8 mouse cellular contexts compared by ENCODE assay signal in the genomic region with DNA sequence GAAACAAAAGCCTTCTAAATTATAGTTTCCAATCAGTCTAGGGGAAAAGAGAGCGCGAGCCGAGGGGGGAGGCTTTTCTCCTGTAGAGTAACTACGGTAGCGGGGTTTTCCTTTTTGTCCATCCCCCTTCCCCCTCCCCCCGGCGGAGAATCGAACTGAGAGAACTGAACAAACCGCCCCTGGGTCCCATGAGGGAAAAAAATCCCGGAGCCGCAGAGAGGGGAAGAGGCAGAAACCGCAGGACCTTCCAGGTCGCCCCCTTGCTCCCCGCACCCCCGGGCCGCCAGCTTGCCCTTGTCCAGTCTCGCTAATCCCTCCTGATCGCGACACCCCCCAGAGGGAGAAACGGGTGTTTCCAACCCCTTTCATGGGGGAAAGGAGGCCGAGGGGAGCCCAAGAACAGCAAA. TPM values are rescaled to one million over a fixed set of nuclear protein-coding genes. Genes with fewer than 3 reads are reported as not detected.
A peak's percentile ranks its signal among the peaks of the same experiment; 100 is the strongest.
DNase-seq lines count a peak whose midpoint lies in the region; ATAC-seq and TF ChIP-seq lines count a peak whose summit lies in the region.

No protein-coding gene starts in this region.

- no peaks in the 10 kb centered on the region for H3K36me3 ChIP-seq in limb, embryonic 14.5 days (ENCODE audit: control insufficient read depth, insufficient read depth, low read length)
- no peaks in the 10 kb centered on the region for H3K36me3 ChIP-seq in midbrain, embryonic 16.5 days (ENCODE audit: control insufficient read depth, insufficient read depth, low read length)
- H3K36me3 ChIP-seq in stomach, postnatal 0 days (ENCODE audit: control insufficient read depth, insufficient read depth, low read length) = no peaks in the 10 kb centered on the region

- under 1% methylated on average over 15 of the region's 21 CpGs for WGBS in limb, embryonic 14.5 days
- under 1% methylated on average over 17 of the region's 21 CpGs for WGBS in midbrain, embryonic 16.5 days
- WGBS in stomach, postnatal 0 days = 0% methylated on average over 20 of the region's 21 CpGs

- H3K9me3 ChIP-seq in limb, embryonic 14.5 days (ENCODE audit: control insufficient read depth, low read length) = no peaks in the 10 kb centered on the region
- no peaks in the 10 kb centered on the region for H3K9me3 ChIP-seq in midbrain, embryonic 16.5 days (replicated peaks; ENCODE audit: control insufficient read depth, low read length, poor library complexity, severe bottlenecking)
- no peaks in the 10 kb centered on the region for H3K9me3 ChIP-seq in stomach, postnatal 0 days (ENCODE audit: control insufficient read depth, low read length)

- peak overlapping the region; percentile 73 for H3K9ac ChIP-seq in limb, embryonic 14.5 days (ENCODE audit: low read depth, low read length, severe bottlenecking)
- H3K9ac ChIP-seq in midbrain, embryonic 16.5 days (ENCODE audit: low read depth, low read length) = peak overlapping the region; percentile 93
- peak overlapping the region; percentile 87 for H3K9ac ChIP-seq in stomach, postnatal 0 days (ENCODE audit: low read length)

- no peak for ATAC-seq in limb, embryonic 14.5 days (ENCODE audit: low FRiP score, low read depth)
- ATAC-seq in midbrain, embryonic 16.5 days = peak; percentile 1; the same call in 1 of the 2 replicates
- ATAC-seq in stomach, postnatal 0 days (ENCODE audit: low FRiP score, low TSS enrichment) = no peak

- no peak for TF ChIP-seq EP300 in stomach, postnatal 0 days (optimal IDR thresholded peaks at IDR 0.05)

- H3K27me3 ChIP-seq in limb, embryonic 14.5 days (ENCODE audit: control insufficient read depth, insufficient read depth, low read length) = no peaks in the 10 kb centered on the region
- no peaks in the 10 kb centered on the region for H3K27me3 ChIP-seq in midbrain, embryonic 16.5 days (ENCODE audit: control insufficient read depth, insufficient read depth, low read depth, low read length)
- H3K27me3 ChIP-seq in stomach, postnatal 0 days (ENCODE audit: control insufficient read depth, insufficient read depth, low read length) = no peaks in the 10 kb centered on the region

- peak overlapping the region; percentile 90 for H3K4me2 ChIP-seq in limb, embryonic 14.5 days (replicated peaks; ENCODE audit: low read depth, low read length, severe bottlenecking)
- peak overlapping the region; percentile 64 for H3K4me2 ChIP-seq in midbrain, embryonic 16.5 days (ENCODE audit: low read length)
- peak overlapping the region; percentile 90 for H3K4me2 ChIP-seq in stomach, postnatal 0 days (replicated peaks; ENCODE audit: low read depth)

- H3K4me3 ChIP-seq in limb, embryonic 14.5 days (replicated peaks; ENCODE audit: low read length) = peak overlapping the region; percentile 84
- H3K4me3 ChIP-seq in midbrain, embryonic 16.5 days (ENCODE audit: low read depth, low read length) = peak overlapping the region; percentile 94
- peak overlapping the region; percentile 88 for H3K4me3 ChIP-seq in stomach, postnatal 0 days (ENCODE audit: low read depth, low read length)

- peak; percentile 22 to 58 for DNase-seq in urinary bladder, adult 18-20 months (ENCODE audit: low spot score in 2 of 2)
- DNase-seq in urinary bladder, postnatal 10 days (ENCODE audit: low spot score) = no peak
- DNase-seq in embryo, embryonic 11.5 days (ENCODE audit: low read depth, low spot score) = peak; percentile 32
- DNase-seq in heart, adult 11 months = peak; percentile 96
- peak; percentile 67 for DNase-seq in kidney, adult 18-20 months
- peak; percentile 28 for DNase-seq in limb, embryonic 14.5 days (ENCODE audit: low spot score)
- DNase-seq in stomach, postnatal 0 days (ENCODE audit: low spot score) = peak; percentile 48

- H3K4me1 ChIP-seq in limb, embryonic 14.5 days (ENCODE audit: control insufficient read depth, insufficient read depth, low read length) = peaks cover 21% of the 10 kb centered on the region
- peaks cover 18% of the 10 kb centered on the region for H3K4me1 ChIP-seq in midbrain, embryonic 16.5 days (ENCODE audit: control insufficient read depth, insufficient read depth, low read length)
- 0 out of 2 replicates have a peak, but pooled peaks cover 5% of the 10 kb centered on the region for H3K4me1 ChIP-seq in stomach, postnatal 0 days (replicated peaks; ENCODE audit: control insufficient read depth, insufficient read depth)

- H3K27ac ChIP-seq in limb, embryonic 14.5 days (replicated peaks; ENCODE audit: low read depth, low read length) = 0 out of 2 replicates have a peak overlapping the region, but pooled peaks have one; percentile 56
- H3K27ac ChIP-seq in midbrain, embryonic 16.5 days (ENCODE audit: low read length) = peak overlapping the region; percentile 98
- peak overlapping the region; percentile 86 for H3K27ac ChIP-seq in stomach, postnatal 0 days (replicated peaks)

- TF ChIP-seq CTCF in stomach, postnatal 0 days (IDR thresholded peaks at IDR 0.05; ENCODE audit: low read depth) = no peak

- no peak for TF ChIP-seq POLR2A in limb, embryonic 14.5 days (IDR thresholded peaks at IDR 0.05; ENCODE audit: borderline replicate concordance, extremely low read depth, insufficient read depth, insufficient read length)

RNA-seq across cellular contexts. Expression of a gene that starts 0.9 kb away (rescaled TPM):
- 6.5 and 7.5 TPM in 2 replicates for polyA plus RNA-seq in limb, embryonic 14.5 days (2012; rRNA removed)
- 4.9 and 5.1 TPM in 2 replicates for polyA plus RNA-seq in limb, embryonic 14.5 days (2014; fragmentation: Nextera tagmentation; extraction: Ambion mirVana)
- polyA plus RNA-seq in midbrain, embryonic 16.5 days (2015; fragmentation: Nextera tagmentation; extraction: Ambion mirVana) = 20.1 and 21.3 TPM in 2 replicates
- polyA plus RNA-seq in stomach, postnatal 0 days (2015; fragmentation: Nextera tagmentation; extraction: Ambion mirVana) = 5.7 and 6.1 TPM in 2 replicates
